Mouse (Mus musculus) heart, adult 2 months (tissue): ENCODE measurements around the gene Gba.

Source experiments
- CTCF ChIP-seq: fragments of 200-600 bp; IDR thresholded peaks from 2 replicates; pipeline ENCODE4 v1.8.1; 2022; ENCODE audit warnings: antibody characterized with exemption, mild to moderate bottlenecking, moderate library complexity
- EP300 ChIP-seq: fragments of 200-500 bp; IDR thresholded peaks from 2 replicates; pipeline ENCODE4 v1.6.1; 2011; ENCODE audit warnings: low read depth, low read length, control low read depth; ENCODE audit not compliant: insufficient read depth
- POLR2A ChIP-seq: fragments of 200-500 bp; IDR thresholded peaks from 2 replicates; pipeline ENCODE4 v1.6.1; 2011; ENCODE audit warnings: mild to moderate bottlenecking, low read depth, low read length, control low read depth; ENCODE audit not compliant: insufficient read depth

DNA sequence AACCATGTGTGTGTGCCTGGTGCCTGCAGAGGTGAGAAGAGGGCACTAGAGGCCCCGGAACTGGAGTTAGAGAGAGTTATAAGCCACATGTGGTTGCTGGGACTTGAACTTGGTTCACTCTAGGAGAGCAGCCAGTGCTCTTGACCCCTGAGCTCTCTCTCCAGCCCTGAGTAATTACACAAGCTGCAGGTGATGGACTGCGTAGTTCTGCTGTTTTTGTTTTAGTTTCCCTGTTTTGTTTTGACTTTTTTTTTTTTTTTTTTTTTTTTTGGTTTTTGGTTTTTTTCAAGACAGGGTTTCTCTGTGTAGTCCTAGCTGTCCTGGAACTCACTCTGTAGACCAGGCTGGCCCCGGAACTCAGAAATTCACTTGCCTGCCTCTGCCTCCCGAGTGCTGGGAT is 40.9 kb upstream of the Gba start:
- TF ChIP-seq CTCF (no peak), POLR2A (no peak), EP300 (no peak)
